ENCODE assay signal across 8 mouse cellular contexts in the genomic region with DNA sequence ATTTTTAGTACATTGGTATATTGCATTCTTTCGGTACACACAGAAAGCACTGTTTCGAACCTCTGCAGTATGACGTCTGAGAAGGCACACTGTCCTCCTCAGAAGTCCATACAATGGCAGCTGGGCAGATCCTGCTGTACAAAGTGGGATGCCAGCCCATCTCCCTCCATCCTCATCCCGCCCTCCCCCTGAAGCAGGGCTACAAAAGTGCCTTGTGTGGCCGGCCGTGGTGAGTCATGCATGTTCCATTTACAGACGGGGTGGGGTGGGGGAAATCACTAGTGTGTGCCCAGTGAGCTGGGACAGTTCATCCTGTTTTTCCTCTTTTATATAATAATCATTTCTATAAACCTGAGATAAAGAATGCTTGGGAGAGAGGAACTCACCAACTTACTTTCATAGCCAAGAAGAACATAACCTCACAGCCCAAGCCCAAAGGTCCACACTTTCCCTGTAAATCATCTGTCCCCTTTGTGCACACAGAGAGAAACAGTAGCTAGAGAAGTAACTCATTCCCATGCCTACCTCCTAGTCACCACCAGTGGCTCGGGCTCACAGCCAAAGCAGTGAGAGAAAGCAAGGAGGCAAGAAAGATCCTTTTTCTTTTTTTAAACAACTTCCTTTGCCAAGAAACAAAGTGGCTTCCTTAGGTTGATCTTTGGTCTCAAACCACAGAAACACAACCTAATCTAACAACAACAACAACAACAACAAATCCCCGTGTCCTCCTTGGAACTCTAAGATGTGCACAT. TPM values are rescaled to one million over a fixed set of nuclear protein-coding genes. Genes with fewer than 3 reads are reported as not detected.
DNase-seq lines count a peak whose midpoint lies in the region; ATAC-seq lines count a peak whose summit lies in the region.

No protein-coding gene starts in this region.

- H3K4me1 ChIP-seq in embryonic facial prominence, embryonic 15.5 days, result no peaks in the 10 kb centered on the region; the same call in 1 of the 2 replicates

- no peak overlapping the region for H3K4me3 ChIP-seq in embryonic facial prominence, embryonic 15.5 days (replicated peaks)

- no peaks in the 10 kb centered on the region for H3K9me3 ChIP-seq in embryonic facial prominence, embryonic 15.5 days (replicated peaks)

- H3K36me3 ChIP-seq in embryonic facial prominence, embryonic 15.5 days, result no peaks in the 10 kb centered on the region

- WGBS in embryonic facial prominence, embryonic 15.5 days, result 74% methylated on average over 9 of the region's 9 CpGs

- no peaks in the 10 kb centered on the region for H3K27me3 ChIP-seq in embryonic facial prominence, embryonic 15.5 days

- no peak overlapping the region for H3K9ac ChIP-seq in embryonic facial prominence, embryonic 15.5 days

- DNase-seq in frontal cortex, postnatal 10 days (ENCODE audit: low spot score in 2 of 2), result no peak
- DNase-seq in 3T3-L1 (ENCODE audit: low read depth, low spot score), result peak; percentile 83
- DNase-seq in kidney, adult 11 months, result peak; percentile 88
- peak; percentile 47 for DNase-seq in lung, postnatal 25 days (ENCODE audit: low spot score)
- DNase-seq in cerebellum, adult 9-11 months, result no peak

- H3K27ac ChIP-seq in embryonic facial prominence, embryonic 15.5 days (replicated peaks), result peak overlapping the region; percentile 56; the same call in 1 of the 2 replicates

- ATAC-seq in frontal cortex, adult (ENCODE audit: low TSS enrichment), result peak; percentile 91
- peak; percentile 65; the same call in 1 of the 2 replicates for ATAC-seq in embryonic facial prominence, embryonic 15.5 days (ENCODE audit: insufficient number of reproducible peaks, low FRiP score, low TSS enrichment, low read depth)
- ATAC-seq in megakaryocyte-erythroid progenitor cell, adult 5-6 weeks (replicated peaks; ENCODE audit: low FRiP score, low TSS enrichment, poor library complexity, severe bottlenecking), result no peak

- no peak overlapping the region for H3K4me2 ChIP-seq in embryonic facial prominence, embryonic 15.5 days (replicated peaks)

RNA-seq across cellular contexts. Expression of a gene that starts 8.4 kb away (rescaled TPM):
- polyA plus RNA-seq in embryonic facial prominence, embryonic 15.5 days (2015; fragmentation: Nextera tagmentation; extraction: Ambion mirVana), result 3.5 and 3.7 TPM in 2 replicates
- 23.2 and 27.8 TPM in 2 replicates for total RNA-seq in megakaryocyte-erythroid progenitor cell, adult 5-6 weeks (2014; fragmentation: Nextera tagmentation)
- 12.8 and 15.8 TPM in 2 replicates for total RNA-seq in megakaryocyte-erythroid progenitor cell, adult 5-6 weeks (2017)

RNA-seq across cellular contexts. Expression of a gene that starts 31.9 kb away (rescaled TPM):
- polyA plus RNA-seq in embryonic facial prominence, embryonic 15.5 days (2015; fragmentation: Nextera tagmentation; extraction: Ambion mirVana), result 148 and 158 TPM in 2 replicates
- 230 and 245 TPM in 2 replicates for total RNA-seq in megakaryocyte-erythroid progenitor cell, adult 5-6 weeks (2014; fragmentation: Nextera tagmentation)
- 347 and 498 TPM in 2 replicates for total RNA-seq in megakaryocyte-erythroid progenitor cell, adult 5-6 weeks (2017)

Comparison
In these comparisons a context has a peak if more than half of its experiments do, and no peak if none do; other contexts are left out.
1. DNase-seq: peak in 3T3-L1 (single experiment), kidney, adult 11 months (single experiment) and lung, postnatal 25 days (single experiment); none in frontal cortex, postnatal 10 days (0 of 2) and cerebellum, adult 9-11 months (single experiment).